Mouse (Mus musculus) frontal cortex, adult 2 months (tissue): ENCODE results near the gene She. TPM values are rescaled to one million over a fixed set of nuclear protein-coding genes. Genes with fewer than 3 reads are reported as not detected.
"Not testable (repeated sequence)": the region's sequence is repeated elsewhere in the genome, so short reads cannot be mapped to it uniquely, and the experiment has no call there.

ENCODE experiments used
- DNase-seq, 2 experiments: peaks; one replicate each; pipeline ENCODE4 v3.0.0; 2022; ENCODE audit warnings: low spot score in 1 of 2; ENCODE audit errors: extremely low spot score in 1 of 2
- polyA plus RNA-seq: library from polyadenylated mRNA; depleted of rRNA; stranded (reverse); fragments of >200 nt; gene quantifications from 2 replicates; pipeline ENCODE4 v1.2.3, GENCODE M21; 2012

The She gene
- polyA plus RNA-seq, 1 experiment, result 2.4 TPM

- peak in 1 of 2 experiments; percentile 49 for DNase-seq
These were observed 29.9 kb downstream of the She start for GRCm38 (mm10) chr3:89861070-89861469.

- no peak for DNase-seq
These were observed 31.1 kb downstream of the She start for GRCm38 (mm10) chr3:89862182-89862761.

- DNase-seq, result not testable (repeated sequence)
These were observed 32.1 kb downstream of the She start for GRCm38 (mm10) chr3:89863276-89863675.

- DNase-seq, result no peak
These were observed 32.7 kb downstream of the She start for GRCm38 (mm10) chr3:89863716-89864509.

- no peak for DNase-seq
These were observed 33.9 kb downstream of the She start for GRCm38 (mm10) chr3:89865020-89865419.

GRCm38 (mm10) chr3:89865764-89866163 lies 34.6 kb downstream of the She start:
- no peak for DNase-seq

- DNase-seq, result peak in 1 of 2 experiments; percentile 31
These were observed 36.5 kb downstream of the She start for GRCm38 (mm10) chr3:89867651-89868050.

GRCm38 (mm10) chr3:89868357-89868756 lies 37.2 kb downstream of the She start:
- DNase-seq, result no peak

- no peak for DNase-seq
These were observed 37.8 kb downstream of the She start for GRCm38 (mm10) chr3:89868956-89869355.

- no peak for DNase-seq
These were observed 38.4 kb downstream of the She start for GRCm38 (mm10) chr3:89869556-89869955.

- no peak for DNase-seq
These were observed 39.5 kb downstream of the She start for GRCm38 (mm10) chr3:89870472-89871271.

GRCm38 (mm10) chr3:89871339-89871914 lies 40.3 kb downstream of the She start:
- DNase-seq, result no peak

GRCm38 (mm10) chr3:89872209-89872608 lies 41.0 kb downstream of the She start:
- peak in 1 of 2 experiments; percentile 15 for DNase-seq

- DNase-seq, result no peak
These were observed 41.5 kb downstream of the She start for GRCm38 (mm10) chr3:89872684-89873083.

- no peak for DNase-seq
These were observed 42.9 kb downstream of the She start for GRCm38 (mm10) chr3:89874076-89874475.

GRCm38 (mm10) chr3:89875021-89875420 lies 43.9 kb downstream of the She start:
- peak in 1 of 2 experiments; percentile 53 for DNase-seq

GRCm38 (mm10) chr3:89875781-89876180 lies 44.6 kb downstream of the She start:
- no peak for DNase-seq

GRCm38 (mm10) chr3:89876469-89876868 lies 45.3 kb downstream of the She start:
- no peak for DNase-seq

GRCm38 (mm10) chr3:89877129-89877528 lies 46.0 kb downstream of the She start:
- DNase-seq, result no peak

GRCm38 (mm10) chr3:89878456-89878855 lies 47.3 kb downstream of the She start:
- no peak for DNase-seq

- no peak for DNase-seq
These were observed 48.2 kb downstream of the She start for GRCm38 (mm10) chr3:89879326-89879725.
